Mouse (Mus musculus): ENCODE measurements at regions not wholly inside any gene's neighbourhood (a gene's known extent, or its start where the extent isn't known, plus 50 kb on each side); places are given as distances from the start of the nearest gene placed in this dataset.
A peak's percentile ranks its signal among the peaks of the same experiment; 100 is the strongest.

DNA sequence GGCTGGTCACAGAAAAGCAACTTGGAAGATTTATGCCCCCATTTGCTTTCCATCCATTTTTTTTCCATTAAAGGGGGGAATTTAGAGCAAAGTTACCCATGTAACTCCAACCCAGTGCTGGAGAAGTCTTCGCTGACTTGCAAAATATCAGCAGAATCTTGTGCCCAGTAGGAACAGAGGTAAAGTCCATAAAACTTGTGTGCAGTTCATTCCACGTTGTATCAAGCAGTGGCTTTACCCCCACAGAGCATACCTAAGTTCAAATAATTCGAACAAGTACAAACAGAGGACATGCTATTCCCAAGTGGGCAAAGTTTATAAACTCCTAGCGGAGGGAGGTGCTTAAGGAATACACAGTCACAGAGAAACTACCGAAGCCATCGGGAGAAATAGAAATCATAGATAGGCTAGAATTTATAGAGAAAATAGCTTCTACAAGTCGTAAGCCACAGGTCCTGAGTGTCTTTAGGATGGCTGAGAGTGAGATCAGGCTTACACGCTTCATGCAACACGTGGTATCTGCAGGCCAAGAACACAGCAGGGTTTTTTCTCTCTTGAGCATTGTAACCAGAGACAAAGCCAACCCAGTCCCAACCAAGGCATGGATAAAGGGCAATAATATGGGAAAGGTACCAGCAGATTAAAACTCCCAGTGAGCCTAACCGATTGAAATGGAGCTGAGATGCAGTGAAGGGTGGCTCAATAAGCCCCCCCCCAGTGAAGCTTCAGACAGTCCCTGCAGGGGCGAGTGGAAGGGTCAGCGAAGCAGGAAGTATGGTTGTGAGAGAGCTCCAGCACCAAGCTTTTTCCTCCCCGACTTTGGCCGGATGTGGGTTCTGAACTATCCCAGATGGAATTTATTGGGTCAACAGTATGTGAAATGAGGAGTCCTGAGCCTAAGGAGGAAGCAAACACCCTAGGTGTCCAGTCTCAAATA is 487.6 kb upstream of the Gm9747 start:
- DNase-seq (ENCODE audit: low spot score in 2 of 2) = no peak

DNA sequence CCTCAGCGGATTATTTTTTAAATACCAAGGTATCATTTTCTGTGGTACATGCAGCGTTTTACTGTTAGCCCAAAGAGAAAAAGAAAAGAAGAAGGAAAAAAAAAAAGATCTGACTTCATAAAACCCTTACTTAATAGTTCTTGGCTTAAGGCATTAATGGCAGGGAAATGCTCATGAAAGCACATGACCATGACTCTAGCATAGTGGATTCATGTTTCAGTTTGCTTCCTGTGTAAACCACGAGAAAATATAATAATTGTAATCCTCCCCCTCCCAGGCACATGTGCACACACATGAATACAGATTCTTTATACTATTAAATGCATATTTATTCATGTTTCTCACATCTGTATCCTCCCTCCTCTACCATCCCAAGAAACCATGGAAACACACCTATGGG is 486.9 kb upstream of the Gm9747 start:
- no peak for DNase-seq (ENCODE audit: low spot score in 2 of 2)

DNA sequence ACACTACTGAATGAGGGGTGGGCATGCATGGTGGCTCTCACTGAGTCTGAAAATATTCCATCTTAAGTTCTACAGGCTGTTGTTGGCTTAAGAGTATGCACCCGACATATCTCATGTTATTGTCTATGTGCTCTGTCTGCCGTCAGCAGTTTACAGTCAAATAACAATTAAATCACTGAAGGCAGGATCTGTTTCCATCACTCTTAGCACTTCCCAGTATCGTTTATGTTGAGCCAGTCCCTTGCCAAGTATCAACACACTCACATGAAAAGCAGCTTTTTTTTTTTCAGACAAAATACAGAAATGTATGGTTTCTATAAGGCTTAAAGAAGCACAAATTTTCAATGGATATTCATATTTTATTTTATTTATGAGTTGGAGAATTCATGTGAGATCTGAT is 485.9 kb upstream of the Gm9747 start:
- DNase-seq (ENCODE audit: low spot score in 2 of 2) = no peak

DNA sequence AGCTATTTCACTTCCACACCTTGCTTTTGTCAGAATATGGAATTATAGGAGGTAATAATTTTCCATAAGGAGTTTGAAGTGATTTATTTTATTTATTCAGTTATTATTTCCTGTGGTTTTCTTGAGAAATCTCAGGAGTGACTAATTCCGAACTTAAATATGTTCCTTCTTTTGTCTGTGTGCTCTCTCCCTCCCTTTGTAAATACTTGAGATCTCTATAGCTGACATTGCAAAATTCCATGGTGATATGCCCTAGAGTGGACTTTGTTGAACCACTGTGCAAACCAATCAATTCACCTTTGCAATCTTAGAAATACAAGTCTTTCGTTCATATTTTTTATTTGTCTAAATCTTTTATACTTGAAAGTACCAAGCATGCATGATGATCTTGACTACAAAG is 478.8 kb upstream of the Gm9747 start:
- DNase-seq (ENCODE audit: low spot score in 2 of 2) = no peak

DNA sequence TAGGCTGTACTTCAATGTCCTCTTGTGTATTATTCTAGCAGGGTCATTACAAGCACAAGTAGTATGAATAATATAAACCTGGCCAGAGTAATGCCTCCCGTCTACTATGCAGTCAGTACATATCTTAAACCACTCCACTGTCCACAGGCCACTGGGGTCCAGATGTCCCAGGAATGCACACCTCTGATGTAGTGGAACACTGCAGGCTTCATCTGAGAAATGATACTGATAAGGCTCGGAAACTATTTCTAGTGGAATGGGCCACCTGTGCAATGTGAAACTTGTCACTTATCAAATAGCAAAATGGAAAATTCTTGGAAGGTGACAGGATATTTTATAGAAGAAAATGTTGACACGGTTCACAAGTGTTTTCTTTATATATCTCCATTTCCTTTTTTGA is 477.6 kb upstream of the Gm9747 start:
- DNase-seq (ENCODE audit: low spot score in 2 of 2) = no peak

- no peak for DNase-seq (ENCODE audit: low spot score in 2 of 2)
Measured at GRCm38 (mm10) chr1:81755694-81756093, 477.2 kb upstream of the Gm9747 start.

DNA sequence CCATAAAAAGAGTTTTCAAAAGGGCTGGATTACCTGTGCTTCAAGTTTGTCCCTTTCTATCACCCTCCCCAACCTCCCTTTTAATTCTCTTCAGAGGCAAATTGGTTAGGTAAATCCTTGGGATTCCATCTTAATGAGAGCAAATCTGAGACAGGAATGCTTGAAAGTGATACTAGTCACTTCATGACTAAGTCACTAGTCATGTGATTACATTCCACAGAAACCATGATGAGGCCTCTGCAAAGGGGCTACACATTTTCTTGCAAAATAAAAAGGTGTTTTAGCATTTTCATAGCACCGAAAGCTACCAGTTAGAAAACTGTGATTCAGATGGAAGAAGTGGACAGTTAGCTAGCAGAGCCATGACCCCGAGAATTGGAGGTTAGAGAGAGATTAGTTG is 473.0 kb upstream of the Gm9747 start:
- DNase-seq (ENCODE audit: low spot score in 2 of 2) = no peak

- no peak for DNase-seq (ENCODE audit: low spot score in 2 of 2)
Measured at GRCm38 (mm10) chr1:81771704-81772103, 461.2 kb upstream of the Gm9747 start.

GRCm38 (mm10) chr1:81780583-81780982 is 452.3 kb upstream of the Gm9747 start:
- no peak for DNase-seq (ENCODE audit: low spot score in 2 of 2)

DNA sequence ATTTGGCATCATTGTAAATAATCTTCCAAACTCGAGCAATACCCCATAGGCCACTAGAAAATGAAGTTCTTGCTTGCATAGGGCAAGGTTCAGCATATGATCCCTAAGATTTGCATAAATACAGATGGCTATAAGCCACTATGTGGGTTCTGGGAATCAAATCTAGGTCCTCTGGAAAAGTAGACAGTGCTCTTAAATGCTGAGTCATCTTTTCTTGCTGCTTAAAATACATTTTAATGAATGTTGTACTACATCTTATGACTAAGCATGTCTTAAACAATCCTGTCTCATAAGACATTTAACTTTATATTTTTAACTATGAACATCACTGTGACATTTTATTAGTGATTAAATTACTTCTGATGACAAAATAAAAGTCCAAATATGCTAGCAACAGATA is 448.6 kb upstream of the Gm9747 start:
- DNase-seq (ENCODE audit: low spot score in 2 of 2) = no peak

DNA sequence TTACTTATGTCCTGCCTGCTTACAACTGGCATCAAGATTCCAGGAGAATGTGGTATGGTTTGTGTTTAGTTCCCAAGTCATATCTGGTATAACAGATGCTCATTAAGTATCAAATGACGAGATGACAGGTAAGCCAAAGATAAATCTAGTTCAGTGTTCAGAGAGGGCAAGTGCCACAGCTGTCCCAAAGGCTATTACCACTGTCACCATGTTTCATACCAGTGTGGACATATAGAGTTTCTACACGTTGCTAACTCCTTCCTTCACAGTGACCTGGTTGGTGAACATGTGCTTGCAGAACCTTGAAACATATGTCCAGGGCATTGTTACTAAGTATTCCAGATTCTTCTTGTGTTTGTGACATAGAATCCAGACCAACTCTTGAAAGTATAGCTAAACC is 438.1 kb upstream of the Gm9747 start:
- DNase-seq (ENCODE audit: low spot score in 2 of 2) = no peak

DNA sequence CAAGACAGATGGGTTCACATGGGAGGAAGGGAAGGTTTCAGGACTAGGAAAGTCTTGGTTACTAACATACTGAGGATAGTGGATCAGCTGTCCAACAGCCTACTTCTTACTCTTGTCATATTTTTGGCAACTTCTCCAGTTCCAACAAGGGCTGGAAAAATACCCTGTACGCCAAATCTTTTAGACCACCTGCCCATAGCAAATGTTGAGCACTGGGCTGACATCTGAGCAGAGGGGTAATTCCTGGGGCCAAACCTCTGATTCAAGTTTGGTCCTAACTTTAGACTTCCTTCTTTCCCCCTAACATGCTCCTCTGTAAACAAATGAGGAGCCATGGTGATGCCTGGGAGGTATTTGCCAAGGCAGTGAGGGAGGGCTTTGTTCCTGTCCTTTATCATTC is 437.5 kb upstream of the Gm9747 start:
- no peak for DNase-seq (ENCODE audit: low spot score in 2 of 2)

GRCm38 (mm10) chr1:81811591-81811990 is 421.3 kb upstream of the Gm9747 start:
- no peak for DNase-seq (ENCODE audit: low spot score in 2 of 2)

DNA sequence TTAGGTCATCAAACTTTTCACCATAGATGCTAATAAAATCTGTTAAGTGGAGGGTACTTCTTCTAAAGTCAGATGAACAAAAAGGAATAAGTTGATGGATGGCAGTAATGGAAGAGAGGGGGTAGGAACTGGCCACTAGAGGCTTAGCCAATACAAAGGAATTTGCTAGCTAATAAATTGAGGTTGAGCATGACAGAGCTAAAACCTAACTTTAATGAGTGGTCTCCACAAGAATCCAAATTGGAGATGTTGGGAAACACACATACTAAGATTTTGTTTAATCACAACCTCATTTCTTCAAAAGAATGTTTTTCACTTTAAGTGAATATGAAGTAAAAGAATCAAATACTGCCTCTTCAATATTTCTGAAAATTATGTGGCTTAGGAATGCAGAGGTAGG is 414.0 kb upstream of the Gm9747 start:
- no peak for DNase-seq (ENCODE audit: low spot score in 2 of 2)

DNA sequence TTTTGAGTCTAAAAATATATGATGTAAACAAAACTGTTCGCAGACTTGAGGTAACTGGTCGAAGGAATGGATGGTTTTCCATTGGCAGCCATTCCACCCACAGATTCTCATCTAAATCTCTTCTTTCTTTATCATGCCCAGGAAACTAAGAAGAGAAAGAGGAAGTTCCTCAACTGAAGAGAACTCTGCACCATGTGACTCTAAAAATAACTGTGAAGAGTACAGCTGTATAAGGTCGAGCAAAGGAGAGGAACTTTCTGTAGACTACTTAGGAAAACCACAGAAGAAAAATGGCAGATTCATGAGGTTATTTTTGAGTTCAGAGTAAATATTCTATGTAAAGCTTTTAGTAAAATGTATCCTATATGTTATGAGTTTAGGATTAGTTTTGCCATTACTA is 390.9 kb upstream of the Gm9747 start:
- no peak for DNase-seq (ENCODE audit: low spot score in 2 of 2)

DNA sequence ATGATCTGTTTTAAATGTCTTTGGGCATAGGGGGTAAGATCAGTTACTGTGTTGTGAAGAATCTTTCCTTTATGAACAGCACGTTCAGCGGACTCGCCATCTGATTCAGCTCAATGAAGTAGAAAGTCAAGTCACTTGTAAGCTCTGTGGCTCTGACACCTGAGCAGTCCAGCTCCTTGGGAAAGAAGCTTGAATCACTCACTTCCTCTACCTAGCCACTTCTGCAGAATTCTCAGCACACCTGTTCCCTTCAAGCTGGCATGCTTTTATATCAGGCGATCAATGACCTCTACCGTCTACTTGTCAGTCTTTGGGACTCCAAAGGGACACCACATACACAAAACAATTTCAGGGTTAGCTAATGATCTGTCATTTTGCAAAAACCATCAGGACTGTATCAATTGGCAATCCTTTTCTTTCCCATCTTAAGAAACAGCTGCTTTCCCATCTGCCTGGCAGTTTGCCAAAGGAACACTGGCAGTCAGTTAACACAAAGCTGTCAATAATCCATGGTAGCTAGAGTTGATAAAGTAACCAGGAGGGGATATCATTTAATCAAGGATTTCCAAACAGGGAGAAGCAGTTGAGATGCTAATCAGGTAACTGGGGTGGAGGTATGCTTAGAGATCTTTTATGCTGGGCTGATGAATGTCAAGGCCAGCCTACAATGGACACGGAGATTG is 382.3 kb upstream of the Gm9747 start:
- no peak for DNase-seq (ENCODE audit: low spot score in 2 of 2)

GRCm38 (mm10) chr1:81859464-81859863 is 373.4 kb upstream of the Gm9747 start:
- DNase-seq (ENCODE audit: low spot score in 2 of 2) = no peak

DNA sequence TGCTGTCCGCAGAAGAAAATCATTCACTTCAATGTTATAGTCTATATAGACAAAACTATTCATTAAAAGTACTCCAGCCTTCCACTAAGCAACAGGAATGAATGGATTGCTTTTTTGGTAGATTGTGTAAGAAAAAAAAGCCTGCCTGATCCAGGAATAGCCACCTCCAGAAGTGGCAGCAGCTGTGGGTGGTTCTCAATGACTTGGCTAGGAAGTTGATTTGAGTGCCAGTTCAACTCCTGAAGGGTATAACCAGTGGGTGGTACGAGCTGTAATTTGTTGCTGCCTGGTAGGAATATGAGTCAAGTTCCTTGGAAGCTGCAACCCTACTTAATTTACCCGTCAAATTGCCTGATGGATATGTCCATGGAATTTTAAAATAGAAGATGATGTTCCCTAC is 368.3 kb upstream of the Gm9747 start:
- DNase-seq (ENCODE audit: low spot score in 2 of 2) = peak; percentile 7 to 26

- DNase-seq (ENCODE audit: low spot score in 2 of 2) = no peak
Measured at GRCm38 (mm10) chr1:81886940-81887531, 345.9 kb upstream of the Gm9747 start.

GRCm38 (mm10) chr1:81897241-81897640 is 335.7 kb upstream of the Gm9747 start:
- no peak for DNase-seq (ENCODE audit: low spot score in 2 of 2)

DNA sequence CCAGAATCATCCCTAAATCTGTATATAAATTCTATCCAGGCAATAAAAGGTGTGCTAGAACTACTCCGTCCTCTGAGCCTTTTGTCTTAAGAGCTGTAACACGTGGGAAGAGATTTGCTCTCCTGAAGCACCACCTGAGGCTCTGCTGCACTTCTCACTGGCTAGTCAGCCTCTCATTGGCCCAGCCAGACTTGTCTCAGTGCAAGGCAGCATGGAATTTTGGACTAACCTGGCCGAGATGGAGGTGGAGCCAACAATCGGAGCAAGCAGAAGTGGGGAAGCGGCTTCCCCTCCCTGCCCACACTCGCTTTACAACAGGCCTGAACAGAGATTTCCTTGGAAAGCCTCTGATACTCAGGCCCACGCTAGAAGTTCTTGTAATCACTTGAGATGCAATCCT is 332.1 kb upstream of the Gm9747 start:
- DNase-seq (ENCODE audit: low spot score in 2 of 2) = no peak

GRCm38 (mm10) chr1:81904056-81904455 is 328.9 kb upstream of the Gm9747 start:
- no peak for DNase-seq (ENCODE audit: low spot score in 2 of 2)

DNA sequence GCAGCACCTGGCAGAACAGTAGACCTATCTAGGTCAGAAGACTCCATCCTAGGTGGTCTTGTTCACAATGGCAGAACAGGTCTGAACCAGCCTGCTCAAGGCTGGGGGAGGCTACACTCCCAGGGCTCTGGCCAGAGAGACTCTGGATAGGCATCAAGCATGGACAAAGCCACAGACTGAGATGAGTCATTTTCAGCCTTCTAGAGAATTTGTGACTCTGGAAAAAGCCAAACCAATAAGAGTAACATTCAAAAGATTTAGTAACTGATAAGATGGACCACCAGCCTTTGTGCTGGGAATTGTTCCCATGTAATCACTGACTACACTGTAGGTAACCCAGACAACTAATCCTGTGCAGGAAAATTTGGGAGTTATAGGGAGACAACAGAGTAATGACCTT is 320.3 kb upstream of the Gm9747 start:
- DNase-seq (ENCODE audit: low spot score in 2 of 2) = no peak

Data from frontal cortex, postnatal 25 days (tissue).